Mouse (Mus musculus): ENCODE data around the gene Yjefn3.

Gene Yjefn3

GRCm38 (mm10) chr8:69880841-69881240 lies 21.7 kb downstream of the Yjefn3 start:
- DNase-seq (ENCODE audit: low spot score in 2 of 2), result no peak

- no peak for DNase-seq (ENCODE audit: low spot score in 2 of 2)
These were observed 22.8 kb downstream of the Yjefn3 start for GRCm38 (mm10) chr8:69879678-69880077.

- no peak for DNase-seq (ENCODE audit: low spot score in 2 of 2)
These were observed 24.5 kb downstream of the Yjefn3 start for GRCm38 (mm10) chr8:69877992-69878391.

- DNase-seq (ENCODE audit: low spot score in 2 of 2), result no peak
These were observed 25.1 kb downstream of the Yjefn3 start for GRCm38 (mm10) chr8:69877396-69877795.

- DNase-seq (ENCODE audit: low spot score in 2 of 2), result no peak
These were observed 25.5 kb downstream of the Yjefn3 start for GRCm38 (mm10) chr8:69876967-69877366.

GRCm38 (mm10) chr8:69876097-69876496 lies 26.4 kb downstream of the Yjefn3 start:
- no peak for DNase-seq (ENCODE audit: low spot score in 2 of 2)

GRCm38 (mm10) chr8:69874654-69875053 lies 27.9 kb downstream of the Yjefn3 start:
- no peak for DNase-seq (ENCODE audit: low spot score in 2 of 2)

- DNase-seq (ENCODE audit: low spot score in 2 of 2), result peak in 1 of 2 experiments; percentile 74
These were observed 28.4 kb downstream of the Yjefn3 start for GRCm38 (mm10) chr8:69874155-69874554.

- no peak for DNase-seq (ENCODE audit: low spot score in 2 of 2)
These were observed 31.6 kb downstream of the Yjefn3 start for GRCm38 (mm10) chr8:69870907-69871306.

GRCm38 (mm10) chr8:69870003-69870765 lies 32.3 kb downstream of the Yjefn3 start:
- DNase-seq (ENCODE audit: low spot score in 2 of 2), result no peak

GRCm38 (mm10) chr8:69867696-69868326 lies 34.7 kb downstream of the Yjefn3 start:
- DNase-seq (ENCODE audit: low spot score in 2 of 2), result no peak

GRCm38 (mm10) chr8:69864180-69864579 lies 38.3 kb downstream of the Yjefn3 start:
- no peak for DNase-seq (ENCODE audit: low spot score in 2 of 2)

- DNase-seq (ENCODE audit: low spot score in 2 of 2), result no peak
These were observed 39.0 kb downstream of the Yjefn3 start for GRCm38 (mm10) chr8:69863387-69864020.

GRCm38 (mm10) chr8:69861251-69861650 lies 41.3 kb downstream of the Yjefn3 start:
- DNase-seq (ENCODE audit: low spot score in 2 of 2), result no peak

- no peak for DNase-seq (ENCODE audit: low spot score in 2 of 2)
These were observed 41.7 kb downstream of the Yjefn3 start for GRCm38 (mm10) chr8:69860807-69861206.

- DNase-seq (ENCODE audit: low spot score in 2 of 2), result no peak
These were observed 48.6 kb downstream of the Yjefn3 start for GRCm38 (mm10) chr8:69853869-69854268.

GRCm38 (mm10) chr8:69850926-69851506 lies 51.5 kb downstream of the Yjefn3 start:
- DNase-seq (ENCODE audit: low spot score in 2 of 2), result no peak

GRCm38 (mm10) chr8:69849899-69850298 lies 52.6 kb downstream of the Yjefn3 start:
- DNase-seq (ENCODE audit: low spot score in 2 of 2), result no peak

- no peak for DNase-seq (ENCODE audit: low spot score in 2 of 2)
These were observed 53.6 kb downstream of the Yjefn3 start for GRCm38 (mm10) chr8:69848951-69849350.

GRCm38 (mm10) chr8:69847167-69848065 lies 55.1 kb downstream of the Yjefn3 start:
- DNase-seq (ENCODE audit: low spot score in 2 of 2), result no peak

Measured in frontal cortex, postnatal 14 days (tissue).